Mouse (Mus musculus) adrenal gland, postnatal 10 days (tissue): ENCODE measurements around the gene 4930451I11Rik. TPM values are rescaled to one million over a fixed set of nuclear protein-coding genes. Genes with fewer than 3 reads are reported as not detected.

ENCODE experiments used
- DNase-seq: peaks from one replicate; pipeline ENCODE4 v3.0.0; 2021; ENCODE audit warnings: mixed read lengths
- total RNA-seq, 2 experiments: library from RNA; stranded (reverse); gene quantifications; 2 replicates each; pipeline ENCODE4 v1.2.3; 2021

The 4930451I11Rik gene
- total RNA-seq, 2 experiments from 2014 or later = not detected

DNA sequence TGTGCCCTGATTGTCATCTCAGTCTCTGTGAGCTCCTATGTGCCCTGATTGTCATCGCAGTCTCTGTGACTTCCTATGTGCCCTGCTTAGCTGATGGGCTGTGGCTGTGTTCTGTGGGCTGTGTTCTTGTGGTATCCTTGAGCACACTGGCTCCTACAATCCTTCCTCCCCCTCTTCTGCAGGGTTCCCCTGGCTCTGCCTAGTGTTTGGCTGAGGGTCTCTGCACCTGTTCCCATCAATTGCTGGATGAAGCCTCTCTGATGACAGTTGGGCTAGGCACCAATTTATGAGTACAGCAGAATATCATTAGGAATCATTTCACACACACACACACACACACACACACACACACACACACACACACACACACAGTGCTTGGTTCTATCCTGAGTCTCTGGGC is 1.9 kb upstream of the 4930451I11Rik start:
- no peak for DNase-seq

DNA sequence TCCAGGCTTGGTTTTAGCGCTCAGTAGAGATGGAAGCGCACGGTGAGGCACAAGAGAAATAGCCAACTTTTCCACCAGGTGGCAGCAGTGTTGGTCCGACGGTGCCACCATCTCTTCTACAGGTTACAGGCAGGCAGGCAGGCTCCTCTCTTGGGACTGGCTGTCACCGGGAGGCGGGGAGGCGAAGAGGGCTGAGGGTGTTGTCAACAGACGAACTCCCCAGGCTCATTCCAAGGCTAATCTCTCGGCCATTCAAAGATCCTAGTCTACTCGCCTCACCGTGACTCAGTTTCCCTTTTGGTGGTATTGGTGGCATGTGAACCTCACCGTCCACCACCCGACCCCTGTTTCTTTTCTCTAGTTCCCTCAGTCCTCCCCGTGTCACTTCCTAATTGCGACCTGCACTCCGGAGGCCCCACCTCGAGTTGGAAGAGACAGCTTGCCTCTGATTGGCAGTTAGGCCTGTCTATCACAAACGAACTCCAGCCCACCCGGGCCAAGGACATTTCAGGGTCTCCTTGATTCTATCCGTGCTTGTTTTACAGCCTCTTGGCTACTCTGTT is 678 bp upstream of the 4930451I11Rik start:
- DNase-seq = peak; percentile 89

GRCm38 (mm10) chr7:126825952-126826351 is 5.5 kb downstream of the 4930451I11Rik start:
- no peak for DNase-seq

GRCm38 (mm10) chr7:126825403-126825802 is 6.0 kb downstream of the 4930451I11Rik start:
- DNase-seq = peak; percentile 67

DNA sequence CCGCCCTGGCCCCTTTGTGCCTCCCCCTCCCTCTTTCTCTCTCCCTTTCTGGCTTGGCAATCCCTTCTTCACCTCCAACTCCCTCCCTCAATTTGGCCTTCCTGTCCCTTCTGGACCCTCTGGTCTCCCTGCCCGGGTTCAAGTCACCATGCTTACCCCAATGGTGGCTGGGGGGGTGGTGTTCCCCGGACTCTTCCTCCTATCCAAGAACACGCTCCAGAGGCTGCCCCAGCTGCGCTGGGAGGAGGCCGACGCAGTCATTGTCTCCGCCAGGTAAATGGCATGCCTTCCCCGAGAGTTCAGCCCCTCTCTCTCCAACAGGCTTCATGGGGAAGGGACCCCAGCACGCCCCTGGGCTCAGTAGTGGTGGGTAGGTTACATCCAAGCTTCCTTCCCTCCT is 7.5 kb downstream of the 4930451I11Rik start:
- DNase-seq = no peak

- no peak for DNase-seq
Measured at GRCm38 (mm10) chr7:126823202-126823711, 8.2 kb downstream of the 4930451I11Rik start.

GRCm38 (mm10) chr7:126822741-126823140 is 8.7 kb downstream of the 4930451I11Rik start:
- DNase-seq = peak; percentile 67

GRCm38 (mm10) chr7:126821835-126822511 is 9.5 kb downstream of the 4930451I11Rik start:
- peak; percentile 92 for DNase-seq

DNA sequence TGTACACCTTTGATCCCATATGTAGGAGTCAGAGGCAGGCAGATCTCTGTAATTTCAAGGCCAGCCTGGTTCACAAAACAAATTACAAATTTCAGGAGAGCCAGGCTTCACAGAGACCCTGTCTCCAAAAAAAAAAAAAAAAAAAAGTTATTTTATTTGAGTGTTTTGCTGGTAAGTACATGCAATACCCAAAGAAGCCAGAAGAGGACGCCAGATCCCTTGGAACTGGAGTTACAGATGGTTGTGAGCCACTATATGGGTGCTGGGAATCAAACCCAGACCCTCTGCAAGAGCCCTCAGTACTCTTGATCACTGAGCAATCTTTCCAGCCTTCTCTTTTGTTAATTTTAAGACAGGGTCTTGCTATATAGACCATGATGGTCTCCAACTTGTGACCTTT is 12.6 kb downstream of the 4930451I11Rik start:
- no peak for DNase-seq

DNA sequence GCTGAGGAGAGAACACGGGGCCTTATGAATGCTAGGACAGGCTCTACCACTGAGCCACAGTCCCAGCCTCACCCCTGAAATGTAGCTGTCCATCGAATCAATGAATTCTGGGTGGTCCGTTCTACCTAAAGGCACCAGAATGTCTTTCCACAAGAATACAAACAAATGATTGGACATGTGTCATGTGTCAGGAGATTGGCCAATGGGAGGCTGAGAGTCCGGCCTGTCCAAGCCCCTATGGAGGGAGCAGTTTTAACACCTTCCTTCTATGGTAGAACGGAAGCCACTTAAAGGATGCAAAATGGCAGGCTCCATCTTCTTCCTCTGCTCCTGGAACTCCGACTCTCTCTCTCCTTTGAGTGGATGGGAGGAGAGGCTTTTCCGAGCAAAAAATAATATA is 13.8 kb downstream of the 4930451I11Rik start:
- DNase-seq = no peak

- peak; percentile 58 for DNase-seq
Measured at GRCm38 (mm10) chr7:126816494-126816893, 14.9 kb downstream of the 4930451I11Rik start.

GRCm38 (mm10) chr7:126815726-126816222 is 15.7 kb downstream of the 4930451I11Rik start:
- DNase-seq = no peak

- no peak for DNase-seq
Measured at GRCm38 (mm10) chr7:126809723-126810369, 21.6 kb downstream of the 4930451I11Rik start.

- DNase-seq = peak; percentile 94
Measured at GRCm38 (mm10) chr7:126808703-126809455, 22.6 kb downstream of the 4930451I11Rik start.

- DNase-seq = no peak
Measured at GRCm38 (mm10) chr7:126807405-126807804, 24.0 kb downstream of the 4930451I11Rik start.

GRCm38 (mm10) chr7:126806956-126807355 is 24.5 kb downstream of the 4930451I11Rik start:
- peak; percentile 73 for DNase-seq

- DNase-seq = no peak
Measured at GRCm38 (mm10) chr7:126803751-126804150, 27.7 kb downstream of the 4930451I11Rik start.

- no peak for DNase-seq
Measured at GRCm38 (mm10) chr7:126803181-126803580, 28.3 kb downstream of the 4930451I11Rik start.

GRCm38 (mm10) chr7:126802134-126802889 is 29.1 kb downstream of the 4930451I11Rik start:
- peak; percentile 59 for DNase-seq

GRCm38 (mm10) chr7:126801057-126801422 is 30.4 kb downstream of the 4930451I11Rik start:
- no peak for DNase-seq

- no peak for DNase-seq
Measured at GRCm38 (mm10) chr7:126800269-126801056, 31.0 kb downstream of the 4930451I11Rik start.
